Mouse (Mus musculus) small intestine, adult 2 months (tissue): ENCODE results near the gene Tmem121.

Source experiments
- CTCF ChIP-seq: fragments of 200-500 bp; IDR thresholded peaks from 2 replicates; pipeline ENCODE4 v1.5.1; 2012; ENCODE audit warnings: low read depth, mild to moderate bottlenecking, control low read depth, inconsistent platforms, low read length, moderate library complexity, mixed read lengths; ENCODE audit not compliant: insufficient replicate concordance, insufficient read length; ENCODE audit errors: extremely low read depth
- POLR2A ChIP-seq: fragments of 200-500 bp; IDR thresholded peaks from 2 replicates; pipeline ENCODE4 v1.6.1; 2012; ENCODE audit warnings: low read depth, mild to moderate bottlenecking, control low read depth, inconsistent platforms, low read length, moderate library complexity

DNA sequence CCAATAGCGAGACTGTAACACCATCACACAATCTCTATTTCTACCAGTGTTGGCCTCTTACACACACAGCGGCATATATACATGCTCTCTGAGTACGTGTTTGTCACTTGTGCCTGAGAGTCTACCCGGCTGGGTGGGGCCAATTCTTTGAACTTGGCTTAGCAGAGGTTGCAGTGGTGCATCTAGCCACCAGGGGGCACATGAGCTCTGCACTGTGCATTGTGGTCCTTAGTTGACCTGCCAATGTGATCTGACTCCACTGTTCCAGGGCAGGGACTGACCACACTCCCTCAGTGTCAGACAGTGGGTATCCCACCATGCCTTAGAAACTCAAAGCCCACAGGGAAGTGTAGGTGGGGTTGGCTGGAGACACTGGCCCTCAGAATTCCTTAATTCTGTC, 34.1 kb downstream of the Tmem121 start:
- TF ChIP-seq POLR2A (no peak), CTCF (peak; percentile 60; the same call in 1 of the 2 replicates)
